Mouse (Mus musculus): ENCODE results near the gene Appbp2.

Gene Appbp2

DNA sequence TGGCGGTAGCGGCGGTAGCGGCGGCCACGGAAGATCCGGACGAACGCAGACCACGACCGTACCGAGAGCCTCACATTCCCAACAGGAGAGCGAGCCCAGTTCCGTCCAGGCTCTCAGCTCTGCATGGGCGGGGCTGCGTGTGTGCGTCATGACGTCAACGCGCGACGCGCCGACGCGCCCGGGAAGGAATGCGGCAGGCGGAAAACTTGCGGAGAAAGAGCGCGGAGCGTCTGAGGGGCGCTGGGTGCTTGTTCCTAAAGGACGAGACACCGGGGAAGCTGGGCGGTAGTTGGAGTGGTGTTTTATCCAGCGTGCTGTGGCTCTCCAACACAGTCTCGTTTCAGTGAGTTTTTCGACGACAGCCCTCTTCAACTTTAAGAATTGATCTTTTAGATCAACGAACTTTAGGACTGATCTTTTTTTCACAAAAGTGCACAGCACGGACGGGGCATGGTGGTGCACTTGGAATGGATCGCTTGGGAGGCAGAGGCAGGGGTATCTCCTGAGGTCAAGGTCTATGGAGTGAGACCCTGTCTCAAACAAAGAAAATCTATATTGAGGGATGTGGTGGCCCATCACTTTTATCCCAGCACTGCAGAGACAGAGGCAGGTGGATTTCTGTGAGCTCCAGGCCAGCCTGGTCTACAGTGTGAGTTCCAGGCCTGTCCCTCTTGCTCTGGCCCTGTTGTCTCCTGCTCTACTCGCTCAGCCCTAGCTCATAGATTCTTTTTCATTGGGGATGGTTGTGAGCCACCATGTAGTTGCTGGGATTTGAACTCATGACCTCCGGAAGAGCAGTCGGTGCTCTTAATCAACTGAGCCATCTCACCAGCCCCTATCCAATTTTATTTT, at the start of gene Appbp2:
Gene Appbp2, minus strand, starts transcription at position 141 of the 852 bp plus-strand sequence.
- peak; percentile 92 to 94 for DNase-seq

DNA sequence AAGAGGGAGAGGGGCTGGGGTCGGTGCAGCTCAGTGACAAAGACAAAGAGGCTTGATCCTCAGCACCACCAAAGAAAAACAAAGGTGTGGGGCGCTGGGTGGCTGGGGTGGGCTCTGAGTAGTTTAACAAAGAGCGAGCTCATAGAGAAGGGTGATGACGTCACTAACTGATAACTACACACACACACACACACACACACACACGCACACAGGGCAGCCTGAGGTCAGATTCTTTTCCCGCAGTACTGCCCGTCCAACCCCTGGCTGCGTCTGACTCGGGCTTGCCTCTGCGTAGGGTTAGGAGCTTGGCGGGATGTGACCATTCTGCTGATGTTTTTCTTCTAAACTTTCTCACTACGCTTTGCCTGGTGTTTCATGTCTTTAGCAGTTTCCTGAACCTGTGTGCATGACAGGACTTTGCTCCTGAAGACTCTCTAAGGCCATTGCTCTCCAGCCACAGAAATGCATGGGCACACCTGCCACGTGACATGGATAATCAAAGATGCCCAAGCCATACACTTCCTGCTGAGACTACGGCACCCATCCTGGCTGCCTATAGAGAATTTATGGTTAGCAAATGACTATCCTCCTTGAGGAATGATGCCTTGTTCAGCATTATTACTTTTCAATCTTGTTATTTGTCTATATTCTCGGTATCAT, 46.4 kb upstream of the Appbp2 start:
- no peak for DNase-seq

DNA sequence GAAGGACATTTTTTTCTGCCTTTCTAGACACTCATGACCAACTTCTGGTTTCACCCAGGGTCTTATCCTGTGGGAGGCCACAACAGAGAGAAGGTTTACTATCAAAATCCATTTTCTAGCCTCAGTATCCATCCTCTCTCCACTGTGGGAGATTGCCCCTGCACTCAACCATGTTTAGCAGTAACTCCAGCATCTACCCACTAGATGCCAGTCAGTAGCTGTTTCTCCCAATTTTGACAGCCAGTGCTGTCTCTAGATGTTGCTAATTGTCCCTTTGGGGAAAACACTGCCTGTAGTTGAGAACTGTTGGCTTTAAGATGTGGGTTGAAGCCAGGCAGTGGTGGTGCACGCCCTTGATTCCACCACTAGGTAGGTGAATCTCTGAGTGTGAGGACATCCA, 43.2 kb upstream of the Appbp2 start:
- no peak for DNase-seq

- no peak for DNase-seq
These were observed 42.7 kb upstream of the Appbp2 start for GRCm38 (mm10) chr11:85277609-85278008.

- DNase-seq, result no peak
These were observed 40.2 kb upstream of the Appbp2 start for GRCm38 (mm10) chr11:85275151-85275550.

GRCm38 (mm10) chr11:85273299-85273698, 38.4 kb upstream of the Appbp2 start:
- no peak for DNase-seq

GRCm38 (mm10) chr11:85270631-85271030, 35.7 kb upstream of the Appbp2 start:
- peak; percentile 26 to 65 for DNase-seq

GRCm38 (mm10) chr11:85267393-85267792, 32.5 kb upstream of the Appbp2 start:
- no peak for DNase-seq

DNA sequence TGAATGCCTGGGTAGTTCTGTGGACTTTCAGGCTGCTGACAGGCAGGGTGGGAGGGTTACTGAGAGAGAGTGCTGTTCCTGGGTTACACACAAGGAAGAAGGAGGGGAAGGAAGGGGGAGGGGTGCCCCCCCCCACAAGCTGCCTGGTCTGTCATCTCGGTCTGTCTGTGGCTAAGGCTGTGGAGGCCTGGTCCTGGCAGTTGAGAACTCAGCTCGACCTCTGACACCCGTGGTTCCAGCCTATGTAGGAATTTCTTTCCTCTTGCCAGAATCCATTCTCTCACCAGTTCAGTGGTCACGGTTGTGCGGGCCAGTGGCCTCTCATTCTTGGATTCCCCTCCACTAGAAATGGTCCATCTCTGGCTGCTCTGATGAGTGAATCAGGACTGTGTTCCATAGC, 29.7 kb upstream of the Appbp2 start:
- no peak for DNase-seq

GRCm38 (mm10) chr11:85261192-85261591, 26.3 kb upstream of the Appbp2 start:
- DNase-seq, result peak; percentile 55 to 68

DNA sequence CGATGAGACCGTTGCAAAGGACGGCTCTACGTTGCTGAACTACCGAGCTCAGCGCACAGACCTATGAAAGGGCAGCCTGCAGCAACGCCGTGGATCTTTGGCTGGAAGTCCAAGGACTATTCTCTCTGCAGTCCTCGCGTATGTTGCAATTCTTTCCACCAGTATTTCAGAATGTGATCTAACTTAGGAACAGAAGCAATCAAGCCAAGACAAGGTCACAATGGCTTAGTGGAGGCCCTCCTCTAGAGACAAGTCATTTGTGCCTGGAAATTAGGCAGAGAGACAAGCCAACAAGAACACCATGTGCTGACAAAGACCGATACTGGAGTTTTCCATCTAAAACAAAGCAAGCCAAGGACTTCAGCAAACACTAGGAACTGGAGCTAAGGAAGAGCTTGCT, 24.0 kb upstream of the Appbp2 start:
- peak; percentile 6 to 39 for DNase-seq

DNA sequence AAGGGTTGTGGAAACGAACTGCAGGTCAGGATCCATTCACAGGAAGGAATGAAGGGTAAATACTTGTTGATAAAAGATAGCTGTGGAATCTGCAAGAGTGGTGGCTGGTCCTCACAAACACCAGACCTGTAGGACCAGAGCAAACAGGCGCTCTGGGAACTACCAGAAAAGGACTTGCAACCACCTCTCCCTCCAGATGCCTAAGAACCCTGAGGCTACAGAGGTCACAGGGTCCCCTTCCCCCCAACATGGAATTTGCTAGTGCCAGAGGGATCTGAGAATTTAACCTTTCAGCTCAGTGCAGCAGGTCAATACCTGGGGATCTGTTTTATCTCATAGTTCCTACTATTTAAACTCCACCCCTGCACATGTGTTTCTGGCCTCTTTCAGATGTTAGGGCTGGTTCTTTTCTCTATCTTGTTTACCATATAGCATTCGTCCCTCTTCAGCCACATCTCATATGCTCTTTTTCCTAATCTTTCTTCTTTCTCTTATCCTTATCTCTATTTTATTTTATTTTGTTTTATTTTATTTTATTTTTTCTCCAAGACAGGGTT, 20.6 kb upstream of the Appbp2 start:
- DNase-seq, result no peak

DNA sequence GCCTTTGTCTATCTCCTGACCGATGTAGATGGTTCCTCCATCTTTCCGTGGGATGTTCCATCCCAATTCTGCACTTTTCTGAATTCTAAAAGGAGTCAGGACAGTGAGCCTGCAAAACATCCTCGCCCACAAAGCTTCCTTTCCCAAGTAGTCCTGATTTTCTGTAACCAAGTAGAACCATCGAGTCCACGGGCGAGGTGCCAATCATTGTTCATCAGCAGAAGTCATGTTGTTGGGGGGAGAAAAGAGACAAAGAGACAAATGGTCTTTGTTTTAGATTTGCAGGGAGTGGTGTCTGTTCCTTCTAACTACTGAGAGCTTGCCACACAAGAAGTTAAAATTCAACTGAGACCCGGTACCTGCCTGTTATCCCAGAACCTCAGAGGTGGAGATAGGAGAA, 18.7 kb upstream of the Appbp2 start:
- no peak for DNase-seq

DNA sequence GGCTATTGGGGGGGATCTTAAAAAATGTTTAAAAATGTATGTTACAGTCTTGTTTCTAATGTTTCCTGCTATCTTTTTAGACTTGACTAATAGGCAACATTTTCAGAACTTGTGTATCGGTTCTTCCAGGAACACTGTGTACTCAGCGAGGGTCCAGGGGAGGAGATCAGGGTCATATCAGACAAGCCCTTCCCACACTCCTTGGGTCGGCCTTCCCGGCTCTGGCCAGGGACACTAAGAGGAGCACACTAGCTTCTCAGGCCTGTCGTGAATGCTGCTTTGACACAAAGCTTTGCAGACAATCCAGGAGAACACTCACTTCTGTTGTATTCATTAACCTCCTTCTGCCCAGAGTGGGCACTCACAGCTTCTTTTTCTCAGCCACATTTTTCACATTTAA, 18.1 kb upstream of the Appbp2 start:
- no peak for DNase-seq

DNA sequence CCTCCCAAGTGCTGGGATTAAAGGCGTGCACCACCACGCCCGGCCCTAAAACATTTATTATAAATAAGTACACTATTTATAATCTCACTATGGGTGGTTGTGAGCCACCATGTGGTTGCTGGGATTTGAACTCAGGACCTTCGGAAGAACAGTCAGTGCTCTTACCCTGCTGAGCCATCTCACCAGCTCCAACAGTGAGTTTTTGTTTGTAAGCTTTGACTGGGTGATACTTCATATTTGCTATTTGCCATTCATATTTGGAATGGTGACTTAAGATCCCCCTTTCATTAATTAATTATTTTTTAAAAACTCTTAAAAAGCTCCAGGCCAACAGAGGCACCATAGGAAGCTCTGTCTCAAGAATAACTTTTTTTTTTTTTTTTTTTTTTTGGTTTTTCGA, 17.0 kb upstream of the Appbp2 start:
- no peak for DNase-seq

GRCm38 (mm10) chr11:85250467-85250866, 15.5 kb upstream of the Appbp2 start:
- no peak for DNase-seq

GRCm38 (mm10) chr11:85249338-85249737, 14.4 kb upstream of the Appbp2 start:
- DNase-seq, result no peak

- DNase-seq, result no peak
These were observed 13.2 kb upstream of the Appbp2 start for GRCm38 (mm10) chr11:85248151-85248550.

- DNase-seq, result no peak
These were observed 6.3 kb upstream of the Appbp2 start for GRCm38 (mm10) chr11:85241226-85241625.

- no peak for DNase-seq
These were observed 5.3 kb upstream of the Appbp2 start for GRCm38 (mm10) chr11:85240211-85240610.

DNA sequence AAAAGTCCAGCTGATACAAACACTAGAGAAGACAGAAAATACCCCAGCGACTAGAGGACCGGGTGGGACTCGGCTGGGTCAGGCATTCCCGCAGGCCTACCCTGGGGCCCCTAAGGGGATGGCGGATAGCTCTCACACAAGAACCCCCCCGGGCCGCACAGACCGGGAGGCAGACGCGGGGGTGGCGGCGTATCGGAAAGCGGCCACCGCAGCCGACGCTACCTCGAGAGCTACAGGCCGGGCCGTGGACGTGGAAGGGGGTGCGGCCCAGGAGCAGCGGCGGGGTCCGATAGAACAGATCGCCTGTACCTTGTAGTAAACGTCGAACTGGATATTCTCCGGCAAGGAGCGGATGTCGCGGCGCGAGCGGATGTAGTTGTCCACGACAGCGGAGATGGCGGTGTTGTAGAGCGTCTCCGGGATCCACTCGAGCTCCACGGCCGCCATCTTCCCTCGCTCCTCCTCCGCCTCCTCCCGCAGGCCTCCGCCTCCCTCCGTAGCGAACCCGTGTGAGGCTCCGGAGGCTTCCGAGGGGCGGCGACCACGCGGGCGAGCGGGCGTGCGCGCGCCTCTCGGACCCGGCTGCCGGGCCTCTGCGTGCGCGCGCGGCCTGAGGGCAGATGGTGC, 454 bp downstream of the Appbp2 start:
- DNase-seq, result peak; percentile 87 to 89

- DNase-seq, result no peak
These were observed 1.2 kb downstream of the Appbp2 start for GRCm38 (mm10) chr11:85233676-85234210.

DNA sequence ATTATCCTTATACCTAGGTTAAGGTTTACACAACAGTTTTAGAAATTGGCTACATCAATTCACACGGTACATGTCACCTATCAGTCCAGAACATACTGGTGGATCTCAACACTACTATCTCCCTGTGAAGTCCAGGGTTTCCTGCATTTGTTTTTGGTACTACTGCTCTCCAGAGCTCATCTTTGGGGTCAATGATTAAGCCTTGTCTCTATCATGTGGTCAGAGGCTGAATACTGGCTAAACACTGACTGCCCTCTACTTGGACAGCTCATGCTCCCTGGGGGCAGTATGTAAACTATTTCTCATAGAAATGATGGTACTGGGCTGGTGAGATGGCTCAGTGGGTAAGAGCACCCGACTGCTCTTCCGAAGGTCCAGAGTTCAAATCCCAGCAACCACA, 11.7 kb downstream of the Appbp2 start:
- no peak for DNase-seq
